Mouse (Mus musculus) G1E-ER4 (cell line): ENCODE data around the gene Gtpbp10. TPM values are rescaled to one million over a fixed set of nuclear protein-coding genes. Genes with fewer than 3 reads are reported as not detected.

ENCODE experiments used
- GATA1 ChIP-seq: IDR thresholded peaks from one replicate; pipeline ENCODE4 v1.8.0; 2012; ENCODE audit warnings: low read length, inconsistent platforms
- polyA plus RNA-seq: library from polyadenylated mRNA; stranded (reverse); fragments of >175 nt; gene quantifications from 2 replicates; pipeline ENCODE4 v1.2.3, GENCODE M21; 2012

Gene Gtpbp10
- polyA plus RNA-seq, result not detected in 2 replicates

GRCm38 (mm10) chr5:5559079-5559740, at the start of gene Gtpbp10:
Gene Gtpbp10 (minus strand): TSS chr5:5559538.
- no peak for TF ChIP-seq GATA1

- no peak for TF ChIP-seq GATA1
Measured at GRCm38 (mm10) chr5:5587686-5588085, 28.3 kb upstream of the Gtpbp10 start.

- TF ChIP-seq GATA1, result no peak
Measured at GRCm38 (mm10) chr5:5573749-5574317, 14.5 kb upstream of the Gtpbp10 start, which contains the start of gene Gm8773. Gene Gm8773 (plus strand): TSS chr5:5573799.

GRCm38 (mm10) chr5:5562435-5562834, 3.1 kb upstream of the Gtpbp10 start:
- TF ChIP-seq GATA1, result no peak

GRCm38 (mm10) chr5:5561041-5561706, 1.8 kb upstream of the Gtpbp10 start:
- no peak for TF ChIP-seq GATA1

- TF ChIP-seq GATA1, result no peak
Measured at GRCm38 (mm10) chr5:5559798-5560197, 460 bp upstream of the Gtpbp10 start.

GRCm38 (mm10) chr5:5551110-5551509, 8.2 kb downstream of the Gtpbp10 start:
- no peak for TF ChIP-seq GATA1

- TF ChIP-seq GATA1, result no peak
Measured at GRCm38 (mm10) chr5:5540385-5540784, 19.0 kb downstream of the Gtpbp10 start.

- TF ChIP-seq GATA1, result peak; percentile 47
Measured at GRCm38 (mm10) chr5:5539771-5540170, 19.6 kb downstream of the Gtpbp10 start.

GRCm38 (mm10) chr5:5536131-5536530, 23.2 kb downstream of the Gtpbp10 start:
- TF ChIP-seq GATA1, result no peak

- no peak for TF ChIP-seq GATA1
Measured at GRCm38 (mm10) chr5:5533656-5534420, 25.5 kb downstream of the Gtpbp10 start.

GRCm38 (mm10) chr5:5515411-5515810, 43.9 kb downstream of the Gtpbp10 start:
- no peak for TF ChIP-seq GATA1

GRCm38 (mm10) chr5:5514196-5515076, 44.9 kb downstream of the Gtpbp10 start, which contains the start of gene Cldn12:
Gene Cldn12 (minus strand): TSS chr5:5514958.
- no peak for TF ChIP-seq GATA1

GRCm38 (mm10) chr5:5511401-5511800, 47.9 kb downstream of the Gtpbp10 start:
- no peak for TF ChIP-seq GATA1

GRCm38 (mm10) chr5:5510989-5511388, 48.3 kb downstream of the Gtpbp10 start:
- TF ChIP-seq GATA1, result no peak
